Mouse (Mus musculus): ENCODE measurements around the gene Lyg2. TPM values are rescaled to one million over a fixed set of nuclear protein-coding genes. Genes with fewer than 3 reads are reported as not detected.

Gene Lyg2
- polyA plus RNA-seq (2015; fragmentation: Nextera tagmentation; extraction: Ambion mirVana) = not detected in 2 replicates

DNA sequence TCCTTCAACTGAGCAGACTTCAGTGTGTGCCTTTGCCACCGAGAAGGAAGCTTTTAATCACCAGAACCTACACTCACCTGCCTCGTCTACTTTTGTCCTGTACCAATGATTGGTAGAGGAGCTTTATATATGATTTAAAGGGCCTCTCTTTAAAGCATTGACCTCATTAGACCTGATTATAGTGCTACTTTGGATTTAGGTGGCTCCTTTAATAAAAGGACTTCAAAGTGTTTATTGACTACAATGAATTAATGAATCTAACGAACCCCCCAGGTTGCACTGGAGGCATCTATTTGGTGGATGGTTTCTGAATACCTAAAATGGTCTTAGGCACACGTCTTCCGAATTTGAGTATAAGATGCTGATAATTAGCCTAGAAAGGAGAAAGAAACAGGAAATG, at the start of gene Lyg2:
TSS of gene Lyg2 (minus strand) at position 101 of the 400 bp plus-strand sequence.
- Histone ChIP-seq H3K27me3 (ENCODE audit: control insufficient read depth, insufficient read depth, low read depth, low read length) (no peaks in the 10 kb centered on the region), H3K4me3 (ENCODE audit: low read depth, low read length) (no peak within 1 kb of the TSS), H3K27ac (ENCODE audit: low read length) (no peak within 1 kb of the TSS), H3K9ac (ENCODE audit: low read depth, low read length) (no peak within 1 kb of the TSS), H3K36me3 (ENCODE audit: control insufficient read depth, insufficient read depth, low read length) (no peaks in the 10 kb centered on the region), H3K4me1 (ENCODE audit: control insufficient read depth, insufficient read depth, low read length) (no peaks in the 10 kb centered on the region), H3K4me2 (ENCODE audit: low read length) (no peak within 1 kb of the TSS), H3K9me3 (replicated peaks; ENCODE audit: control insufficient read depth, low read length, poor library complexity, severe bottlenecking) (no peaks in the 10 kb centered on the region)
- ATAC-seq = no peak
- WGBS = 73% methylated on average over 5 of the region's 5 CpGs

DNA sequence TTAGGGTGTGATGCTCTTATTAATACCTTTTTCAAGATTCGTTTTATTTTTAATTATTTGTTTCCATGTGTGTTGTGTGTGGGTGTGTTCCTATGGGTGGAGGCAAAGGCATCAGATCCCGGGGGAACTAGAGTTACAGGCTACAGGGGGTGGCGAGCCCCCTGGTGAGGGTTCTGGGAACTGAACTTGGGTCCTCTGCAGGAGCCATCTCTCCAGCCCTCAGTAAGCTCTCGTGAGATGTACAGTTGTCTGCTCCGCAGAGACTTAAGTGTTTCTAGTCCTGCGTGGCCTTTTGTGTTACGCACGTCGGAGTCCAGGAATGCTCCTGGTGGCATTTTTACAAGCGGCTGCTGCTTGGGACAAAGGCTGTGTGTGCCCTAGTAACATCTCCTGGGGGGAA, 49.3 kb upstream of the Lyg2 start:
- H3K4me3 ChIP-seq (ENCODE audit: low read depth, low read length) = no peak overlapping the region
- no peaks in the 10 kb centered on the region for H3K36me3 ChIP-seq (ENCODE audit: control insufficient read depth, insufficient read depth, low read length)
- no peak for ATAC-seq
- no peak overlapping the region for H3K4me2 ChIP-seq (ENCODE audit: low read length)
- no peaks in the 10 kb centered on the region for H3K27me3 ChIP-seq (ENCODE audit: control insufficient read depth, insufficient read depth, low read depth, low read length)
- H3K9me3 ChIP-seq (replicated peaks; ENCODE audit: control insufficient read depth, low read length, poor library complexity, severe bottlenecking) = no peaks in the 10 kb centered on the region
- H3K9ac ChIP-seq (ENCODE audit: low read depth, low read length) = no peak overlapping the region
- 67% methylated on average over 10 of the region's 10 CpGs for WGBS
- H3K4me1 ChIP-seq (ENCODE audit: control insufficient read depth, insufficient read depth, low read length) = no peaks in the 10 kb centered on the region
- H3K27ac ChIP-seq (ENCODE audit: low read length) = no peak overlapping the region

DNA sequence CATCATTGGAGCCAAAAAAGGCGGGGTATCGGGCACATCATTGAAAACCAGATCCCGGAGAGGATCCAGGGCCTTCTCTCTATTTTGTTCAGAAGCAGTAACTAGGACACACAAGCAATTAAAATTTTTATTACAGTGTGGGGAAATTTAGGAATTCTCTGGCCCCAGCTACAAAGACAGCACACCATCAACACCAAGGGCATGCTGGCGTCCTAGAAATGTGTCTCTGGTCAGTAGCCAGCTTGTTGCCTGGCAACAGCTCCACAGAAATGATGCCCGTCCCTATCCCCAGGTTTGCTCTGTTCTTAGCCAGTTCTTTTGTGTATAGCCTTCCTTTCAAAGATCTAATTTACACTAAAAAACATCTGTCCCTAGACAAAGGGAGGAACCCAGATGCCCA, 43.2 kb upstream of the Lyg2 start:
- Histone ChIP-seq H3K36me3 (ENCODE audit: control insufficient read depth, insufficient read depth, low read length) (no peaks in the 10 kb centered on the region), H3K27ac (ENCODE audit: low read length) (no peak overlapping the region), H3K4me1 (ENCODE audit: control insufficient read depth, insufficient read depth, low read length) (no peaks in the 10 kb centered on the region), H3K4me2 (ENCODE audit: low read length) (no peak overlapping the region), H3K27me3 (ENCODE audit: control insufficient read depth, insufficient read depth, low read depth, low read length) (no peaks in the 10 kb centered on the region), H3K9me3 (replicated peaks; ENCODE audit: control insufficient read depth, low read length, poor library complexity, severe bottlenecking) (no peaks in the 10 kb centered on the region), H3K9ac (ENCODE audit: low read depth, low read length) (no peak overlapping the region), H3K4me3 (ENCODE audit: low read depth, low read length) (no peak overlapping the region)
- WGBS = 59% methylated on average over 5 of the region's 5 CpGs
- ATAC-seq = no peak

DNA sequence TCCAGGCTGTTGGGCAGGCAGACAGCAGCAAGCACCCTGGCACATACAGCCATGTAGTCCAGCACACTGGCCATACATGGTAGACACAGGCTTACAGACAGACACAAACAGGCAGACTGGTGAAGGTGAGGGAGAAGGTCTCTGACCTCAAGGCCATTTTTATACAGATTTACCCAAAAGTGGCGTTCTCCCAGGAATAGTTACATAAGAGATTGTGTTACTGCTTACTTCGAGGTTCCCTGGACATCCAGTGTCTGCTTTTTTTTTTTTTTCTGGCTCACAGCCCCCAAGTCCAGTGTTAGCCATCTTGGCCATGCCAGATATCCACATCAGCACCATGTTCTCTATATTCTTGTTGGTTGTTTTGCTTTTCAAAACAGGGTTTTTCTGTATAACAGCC, 42.2 kb upstream of the Lyg2 start:
- Histone ChIP-seq H3K4me1 (ENCODE audit: control insufficient read depth, insufficient read depth, low read length) (no peaks in the 10 kb centered on the region), H3K27me3 (ENCODE audit: control insufficient read depth, insufficient read depth, low read depth, low read length) (no peaks in the 10 kb centered on the region), H3K36me3 (ENCODE audit: control insufficient read depth, insufficient read depth, low read length) (no peaks in the 10 kb centered on the region), H3K4me2 (ENCODE audit: low read length) (no peak overlapping the region), H3K9ac (ENCODE audit: low read depth, low read length) (no peak overlapping the region), H3K27ac (ENCODE audit: low read length) (no peak overlapping the region), H3K9me3 (replicated peaks; ENCODE audit: control insufficient read depth, low read length, poor library complexity, severe bottlenecking) (no peaks in the 10 kb centered on the region), H3K4me3 (ENCODE audit: low read depth, low read length) (no peak overlapping the region)
- ATAC-seq = no peak
- WGBS = 78% methylated on average over 2 of the region's 2 CpGs

DNA sequence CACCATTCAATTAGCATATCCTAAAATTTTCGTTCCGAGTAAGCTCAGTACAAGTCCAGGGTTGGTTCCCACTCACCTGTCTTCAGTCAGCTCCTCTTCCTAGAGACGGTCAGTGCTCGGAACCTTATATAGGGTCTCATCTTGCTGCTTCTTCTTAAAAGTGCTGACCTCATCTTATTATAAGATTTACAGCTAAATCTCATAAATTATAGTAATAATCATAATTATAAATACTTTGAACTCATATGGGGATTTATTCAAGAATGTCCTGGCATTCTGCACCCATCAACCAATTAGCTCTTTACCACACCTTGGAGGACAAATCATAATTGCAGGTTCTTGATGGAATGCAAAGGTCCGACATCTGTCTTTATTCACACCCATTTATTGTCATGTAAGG, 41.4 kb upstream of the Lyg2 start, which contains the start of gene Lyg1:
TSS of gene Lyg1 (minus strand) at position 101 of the 400 bp plus-strand sequence.
- H3K9ac ChIP-seq (ENCODE audit: low read depth, low read length) = no peak within 1 kb of the TSS
- ATAC-seq = no peak
- H3K27ac ChIP-seq (ENCODE audit: low read length) = no peak within 1 kb of the TSS
- WGBS = 91% methylated on average over 5 of the region's 5 CpGs
- no peaks in the 10 kb centered on the region for H3K36me3 ChIP-seq (ENCODE audit: control insufficient read depth, insufficient read depth, low read length)
- no peak within 1 kb of the TSS for H3K4me2 ChIP-seq (ENCODE audit: low read length)
- no peaks in the 10 kb centered on the region for H3K9me3 ChIP-seq (replicated peaks; ENCODE audit: control insufficient read depth, low read length, poor library complexity, severe bottlenecking)
- no peaks in the 10 kb centered on the region for H3K4me1 ChIP-seq (ENCODE audit: control insufficient read depth, insufficient read depth, low read length)
- no peak within 1 kb of the TSS for H3K4me3 ChIP-seq (ENCODE audit: low read depth, low read length)
- H3K27me3 ChIP-seq (ENCODE audit: control insufficient read depth, insufficient read depth, low read depth, low read length) = no peaks in the 10 kb centered on the region

DNA sequence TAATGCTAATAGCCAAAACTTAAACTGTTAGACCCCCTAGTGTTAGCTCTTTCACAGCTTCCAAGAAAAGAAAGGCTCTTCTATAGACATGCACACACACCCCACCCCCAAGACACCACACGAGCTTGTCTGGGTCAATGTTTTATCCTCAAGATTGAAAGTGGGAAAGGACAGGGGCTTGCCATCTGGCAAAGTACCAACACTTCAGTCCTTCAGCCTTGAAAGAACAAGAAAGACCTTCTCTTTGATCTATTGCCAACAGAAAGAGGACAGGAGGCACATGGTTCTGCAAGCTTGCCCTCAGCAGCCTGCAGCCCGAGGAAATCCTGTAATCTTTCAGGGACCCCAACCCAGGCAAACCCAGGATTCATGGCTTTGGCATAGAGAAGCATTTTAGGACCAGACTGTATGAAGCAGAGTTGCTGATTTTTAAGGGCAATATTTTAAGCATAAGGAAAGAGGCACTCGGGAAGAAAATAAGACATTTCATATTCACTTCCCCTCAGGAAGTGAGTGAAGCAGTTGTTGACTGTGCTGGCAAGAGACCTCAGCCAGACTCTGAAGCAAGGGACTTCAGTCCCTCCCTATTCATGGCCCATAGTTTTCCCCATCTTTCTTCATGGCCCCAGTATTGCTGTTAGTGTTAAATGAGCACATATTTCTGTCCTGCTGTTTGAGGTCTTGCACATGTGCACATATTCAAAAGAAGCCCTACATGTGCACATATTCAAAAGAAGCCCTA, 40.6 kb upstream of the Lyg2 start:
- ATAC-seq = no peak
- 31% methylated on average over 3 of the region's 3 CpGs for WGBS
- H3K4me2 ChIP-seq (ENCODE audit: low read length) = no peak overlapping the region

DNA sequence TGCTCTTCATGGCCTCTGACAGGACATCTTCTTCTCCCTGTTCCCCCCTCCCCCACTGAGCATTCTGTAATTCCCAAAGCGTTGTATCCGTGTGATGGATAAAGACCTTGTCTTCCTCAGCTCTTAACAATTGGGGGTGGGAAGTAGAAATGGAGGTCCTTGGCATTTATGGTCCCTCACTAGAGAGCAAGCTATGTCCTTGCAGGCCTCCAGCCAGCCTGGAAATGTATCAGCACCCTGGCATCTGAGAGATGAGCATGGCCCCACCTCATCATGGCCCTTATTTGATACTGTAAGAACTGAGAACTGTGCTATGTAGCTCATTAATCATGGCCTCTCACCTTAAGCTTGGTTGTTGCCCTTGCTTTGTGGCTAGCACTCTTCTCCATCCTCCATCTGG, 39.0 kb upstream of the Lyg2 start:
- H3K4me3 ChIP-seq (ENCODE audit: low read depth, low read length) = no peak overlapping the region
- no peak overlapping the region for H3K27ac ChIP-seq (ENCODE audit: low read length)
- no peak overlapping the region for H3K9ac ChIP-seq (ENCODE audit: low read depth, low read length)
- H3K36me3 ChIP-seq (ENCODE audit: control insufficient read depth, insufficient read depth, low read length) = no peaks in the 10 kb centered on the region
- no peaks in the 10 kb centered on the region for H3K27me3 ChIP-seq (ENCODE audit: control insufficient read depth, insufficient read depth, low read depth, low read length)
- WGBS = 97% methylated on average over 2 of the region's 2 CpGs
- no peak overlapping the region for H3K4me2 ChIP-seq (ENCODE audit: low read length)
- no peaks in the 10 kb centered on the region for H3K9me3 ChIP-seq (replicated peaks; ENCODE audit: control insufficient read depth, low read length, poor library complexity, severe bottlenecking)
- H3K4me1 ChIP-seq (ENCODE audit: control insufficient read depth, insufficient read depth, low read length) = no peaks in the 10 kb centered on the region
- ATAC-seq = no peak

More for the DNA sequence above, 40.6 kb upstream of the Lyg2 start:
- no peaks in the 10 kb centered on the region for H3K9me3 ChIP-seq (replicated peaks; ENCODE audit: control insufficient read depth, low read length, poor library complexity, severe bottlenecking)
- no peaks in the 10 kb centered on the region for H3K36me3 ChIP-seq (ENCODE audit: control insufficient read depth, insufficient read depth, low read length)
- no peak overlapping the region for H3K9ac ChIP-seq (ENCODE audit: low read depth, low read length)
- no peaks in the 10 kb centered on the region for H3K4me1 ChIP-seq (ENCODE audit: control insufficient read depth, insufficient read depth, low read length)
- no peaks in the 10 kb centered on the region for H3K27me3 ChIP-seq (ENCODE audit: control insufficient read depth, insufficient read depth, low read depth, low read length)
- no peak overlapping the region for H3K27ac ChIP-seq (ENCODE audit: low read length)
- H3K4me3 ChIP-seq (ENCODE audit: low read depth, low read length) = no peak overlapping the region

DNA sequence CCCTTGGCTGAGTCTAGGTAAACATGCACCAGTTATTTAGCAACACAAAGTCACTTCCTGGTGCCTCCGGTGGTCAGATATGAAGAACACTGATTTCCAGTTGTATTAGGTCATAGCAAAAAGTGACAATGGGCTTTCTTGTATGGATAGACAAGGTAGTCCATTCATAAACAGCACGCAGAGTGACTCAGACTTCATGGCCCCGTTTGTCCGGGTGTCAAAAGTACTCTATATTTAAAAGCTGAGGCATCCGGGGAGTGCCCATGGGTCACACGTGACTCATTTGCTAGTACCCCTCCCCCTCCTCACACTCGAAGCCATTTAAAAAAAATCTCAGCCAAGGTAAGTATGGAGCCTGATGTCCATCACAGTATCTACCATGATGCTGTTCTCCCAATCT, 38.5 kb upstream of the Lyg2 start:
- no peak overlapping the region for H3K4me3 ChIP-seq (ENCODE audit: low read depth, low read length)
- no peaks in the 10 kb centered on the region for H3K9me3 ChIP-seq (replicated peaks; ENCODE audit: control insufficient read depth, low read length, poor library complexity, severe bottlenecking)
- no peak overlapping the region for H3K27ac ChIP-seq (ENCODE audit: low read length)
- no peaks in the 10 kb centered on the region for H3K36me3 ChIP-seq (ENCODE audit: control insufficient read depth, insufficient read depth, low read length)
- no peaks in the 10 kb centered on the region for H3K27me3 ChIP-seq (ENCODE audit: control insufficient read depth, insufficient read depth, low read depth, low read length)
- no peak for ATAC-seq
- no peaks in the 10 kb centered on the region for H3K4me1 ChIP-seq (ENCODE audit: control insufficient read depth, insufficient read depth, low read length)
- no peak overlapping the region for H3K4me2 ChIP-seq (ENCODE audit: low read length)
- WGBS = 88% methylated on average over 7 of the region's 7 CpGs
- H3K9ac ChIP-seq (ENCODE audit: low read depth, low read length) = no peak overlapping the region

DNA sequence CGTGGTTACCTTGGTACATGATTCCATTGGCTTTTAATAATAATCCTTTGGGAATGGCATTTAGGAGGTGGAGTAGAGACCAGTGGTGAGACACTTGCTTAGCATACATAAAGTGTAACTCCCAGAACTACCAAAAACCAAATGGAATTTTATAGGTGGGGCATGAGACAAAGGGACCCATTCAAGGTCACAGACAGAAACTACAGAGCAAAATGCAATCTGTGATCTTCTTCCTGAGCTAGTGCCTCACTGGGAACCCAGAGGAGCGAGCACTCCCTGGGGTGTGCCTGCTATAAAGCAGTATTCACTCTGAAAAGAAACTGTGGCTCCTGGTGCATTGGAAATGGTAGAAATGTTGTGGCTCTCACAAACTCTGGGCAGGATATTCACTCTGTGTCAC, 32.6 kb upstream of the Lyg2 start:
- 88% methylated on average over 2 of the region's 2 CpGs for WGBS
- H3K27ac ChIP-seq (ENCODE audit: low read length) = no peak overlapping the region
- no peak for ATAC-seq
- no peak overlapping the region for H3K4me2 ChIP-seq (ENCODE audit: low read length)
- no peaks in the 10 kb centered on the region for H3K4me1 ChIP-seq (ENCODE audit: control insufficient read depth, insufficient read depth, low read length)
- no peaks in the 10 kb centered on the region for H3K36me3 ChIP-seq (ENCODE audit: control insufficient read depth, insufficient read depth, low read length)
- no peaks in the 10 kb centered on the region for H3K9me3 ChIP-seq (replicated peaks; ENCODE audit: control insufficient read depth, low read length, poor library complexity, severe bottlenecking)
- no peak overlapping the region for H3K9ac ChIP-seq (ENCODE audit: low read depth, low read length)
- no peak overlapping the region for H3K4me3 ChIP-seq (ENCODE audit: low read depth, low read length)
- H3K27me3 ChIP-seq (ENCODE audit: control insufficient read depth, insufficient read depth, low read depth, low read length) = no peaks in the 10 kb centered on the region
